Mouse (Mus musculus) layer of hippocampus, adult 9-10 months (tissue): ENCODE data around the gene Hip1r.

Experiments
- DNase-seq: peaks from one replicate; pipeline ENCODE4 v3.0.0; 2022; ENCODE audit warnings: low spot score

Hip1r gene

DNA sequence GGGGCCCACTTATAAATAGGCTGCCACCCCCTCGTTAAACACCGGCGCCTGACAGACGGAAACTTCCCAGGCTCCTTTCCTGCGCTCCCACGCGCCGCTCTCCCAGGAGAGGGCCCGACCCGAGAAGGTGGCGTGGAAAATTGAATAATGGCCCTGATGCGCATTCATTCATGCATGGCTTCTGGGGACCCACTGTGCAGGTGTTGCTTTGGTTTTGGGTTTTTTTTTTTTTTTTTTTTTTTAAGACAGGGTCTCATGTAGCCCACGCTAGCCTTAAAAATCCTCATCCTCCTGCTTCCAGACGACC lies 704 bp downstream of the Hip1r start:
- no peak for DNase-seq

- DNase-seq, result no peak
Measured at GRCm38 (mm10) chr5:123974616-123975111, 1.2 kb downstream of the Hip1r start.

- no peak for DNase-seq
Measured at GRCm38 (mm10) chr5:123975668-123976180, 2.3 kb downstream of the Hip1r start.

DNA sequence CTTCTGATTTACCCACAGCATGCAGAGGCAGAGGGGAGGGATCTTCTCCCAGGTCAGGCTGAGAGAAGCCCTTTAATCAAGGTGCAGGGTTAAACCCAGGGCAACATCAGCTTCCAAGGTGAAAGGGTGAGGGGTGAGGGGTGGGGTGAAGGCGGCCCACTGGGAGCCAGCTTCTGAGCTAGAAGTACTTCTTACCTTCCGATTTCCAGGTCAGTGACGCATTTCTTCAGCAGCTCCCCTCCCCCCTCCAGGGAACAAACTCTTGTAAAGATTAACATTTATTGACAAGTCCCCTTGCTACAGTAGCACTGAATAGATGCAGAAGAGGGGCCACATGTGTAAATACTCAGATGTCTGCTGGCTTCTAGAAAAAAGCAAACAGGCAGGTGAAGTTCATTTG lies 3.8 kb downstream of the Hip1r start:
- no peak for DNase-seq

GRCm38 (mm10) chr5:123978131-123978530 lies 4.7 kb downstream of the Hip1r start:
- DNase-seq, result no peak

- DNase-seq, result no peak
Measured at GRCm38 (mm10) chr5:123979221-123979979, 6.0 kb downstream of the Hip1r start.

DNA sequence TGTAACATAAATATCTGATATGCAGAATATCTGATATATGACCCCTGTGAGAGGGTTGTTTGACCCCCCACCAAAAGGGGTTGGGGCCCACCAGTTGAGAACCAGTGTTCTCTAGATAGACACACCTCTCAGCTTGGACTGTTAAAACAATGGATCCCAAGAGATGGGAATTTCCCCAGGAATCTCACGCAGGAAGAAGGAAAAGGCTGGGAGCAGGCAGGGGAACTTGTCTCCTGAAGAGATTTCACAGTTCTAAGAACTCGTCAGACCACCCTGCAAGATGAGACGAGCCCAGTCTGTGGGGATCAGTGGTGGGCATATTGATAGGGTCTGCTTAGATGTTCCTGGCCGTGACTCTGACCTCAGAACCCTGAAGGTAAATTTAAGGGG lies 6.5 kb downstream of the Hip1r start:
- no peak for DNase-seq

- no peak for DNase-seq
Measured at GRCm38 (mm10) chr5:123980521-123981249, 7.3 kb downstream of the Hip1r start.

DNA sequence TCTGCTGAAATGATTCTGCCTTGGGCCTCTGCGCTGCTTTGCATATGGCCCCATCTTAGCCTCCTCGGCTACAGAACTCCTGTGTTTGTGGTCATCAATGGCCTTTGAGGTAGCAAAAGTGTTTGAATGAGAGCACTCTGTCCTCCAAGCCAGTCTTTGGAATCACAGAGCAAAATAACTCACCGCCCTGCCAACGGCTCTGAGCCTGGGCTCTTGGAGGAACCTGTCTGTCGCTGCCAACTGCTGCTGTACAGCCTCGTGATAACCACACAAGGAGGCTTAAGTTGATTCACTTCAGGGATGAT lies 7.8 kb downstream of the Hip1r start:
- DNase-seq, result no peak

- no peak for DNase-seq
Measured at GRCm38 (mm10) chr5:123982838-123983237, 9.4 kb downstream of the Hip1r start.

DNA sequence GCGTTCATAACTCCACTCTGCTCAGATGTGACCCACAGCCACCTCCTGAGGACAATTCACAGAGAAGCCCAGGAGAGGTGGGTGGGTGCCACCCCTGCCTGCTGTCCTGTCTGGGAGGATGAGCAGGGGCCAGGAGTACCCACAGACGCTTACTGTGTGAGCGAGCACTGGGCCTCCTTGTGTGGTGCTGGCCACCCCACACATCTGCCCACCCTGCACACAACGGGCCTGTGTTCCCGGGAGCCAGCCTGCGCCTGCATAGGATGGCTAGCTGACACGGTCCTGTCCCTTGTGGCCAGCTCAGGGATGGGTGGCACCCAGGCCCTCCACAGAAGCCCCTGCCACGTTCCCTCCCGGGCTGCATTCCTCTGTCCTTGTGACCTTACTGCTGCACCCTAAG lies 12.0 kb downstream of the Hip1r start:
- no peak for DNase-seq

DNA sequence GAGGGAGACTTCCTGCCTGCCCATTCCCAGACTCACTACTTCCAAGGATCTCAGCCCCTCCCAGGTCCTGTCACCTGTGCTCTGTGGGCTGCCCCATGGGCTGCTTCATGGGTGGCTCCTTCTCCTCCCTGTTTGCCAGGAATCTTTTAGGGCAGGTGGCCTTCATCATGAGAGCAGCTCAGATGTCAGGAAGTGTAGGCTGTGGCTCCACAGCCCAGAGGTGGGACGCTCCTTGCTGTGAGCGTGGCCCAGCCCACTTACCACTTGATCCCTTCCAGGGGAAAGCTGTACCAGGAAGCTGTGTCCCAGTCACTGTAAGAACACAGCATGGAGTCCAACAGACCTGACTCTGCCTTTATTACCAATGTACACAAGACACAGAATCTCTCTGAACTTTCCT lies 13.5 kb downstream of the Hip1r start:
- no peak for DNase-seq

DNA sequence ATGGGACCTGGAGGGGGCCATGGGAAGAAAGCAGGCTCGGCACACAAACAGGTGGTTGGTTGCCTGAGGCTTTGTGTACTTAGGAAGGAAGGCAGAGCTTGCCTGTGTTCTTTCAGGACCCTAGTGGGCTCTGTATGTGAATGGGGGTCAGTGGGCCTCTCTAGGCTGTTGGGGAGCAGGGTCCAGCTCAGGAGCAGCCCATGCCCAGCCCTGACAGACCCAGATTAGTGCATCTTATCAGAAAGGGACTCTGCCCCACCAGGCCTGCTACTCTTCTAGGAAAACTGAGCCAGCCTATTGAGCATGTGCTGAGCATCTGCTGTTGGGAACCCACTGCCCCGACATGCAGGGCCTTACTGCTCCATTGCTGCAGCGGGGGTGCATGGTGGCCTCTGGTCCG lies 14.1 kb downstream of the Hip1r start:
- no peak for DNase-seq

DNA sequence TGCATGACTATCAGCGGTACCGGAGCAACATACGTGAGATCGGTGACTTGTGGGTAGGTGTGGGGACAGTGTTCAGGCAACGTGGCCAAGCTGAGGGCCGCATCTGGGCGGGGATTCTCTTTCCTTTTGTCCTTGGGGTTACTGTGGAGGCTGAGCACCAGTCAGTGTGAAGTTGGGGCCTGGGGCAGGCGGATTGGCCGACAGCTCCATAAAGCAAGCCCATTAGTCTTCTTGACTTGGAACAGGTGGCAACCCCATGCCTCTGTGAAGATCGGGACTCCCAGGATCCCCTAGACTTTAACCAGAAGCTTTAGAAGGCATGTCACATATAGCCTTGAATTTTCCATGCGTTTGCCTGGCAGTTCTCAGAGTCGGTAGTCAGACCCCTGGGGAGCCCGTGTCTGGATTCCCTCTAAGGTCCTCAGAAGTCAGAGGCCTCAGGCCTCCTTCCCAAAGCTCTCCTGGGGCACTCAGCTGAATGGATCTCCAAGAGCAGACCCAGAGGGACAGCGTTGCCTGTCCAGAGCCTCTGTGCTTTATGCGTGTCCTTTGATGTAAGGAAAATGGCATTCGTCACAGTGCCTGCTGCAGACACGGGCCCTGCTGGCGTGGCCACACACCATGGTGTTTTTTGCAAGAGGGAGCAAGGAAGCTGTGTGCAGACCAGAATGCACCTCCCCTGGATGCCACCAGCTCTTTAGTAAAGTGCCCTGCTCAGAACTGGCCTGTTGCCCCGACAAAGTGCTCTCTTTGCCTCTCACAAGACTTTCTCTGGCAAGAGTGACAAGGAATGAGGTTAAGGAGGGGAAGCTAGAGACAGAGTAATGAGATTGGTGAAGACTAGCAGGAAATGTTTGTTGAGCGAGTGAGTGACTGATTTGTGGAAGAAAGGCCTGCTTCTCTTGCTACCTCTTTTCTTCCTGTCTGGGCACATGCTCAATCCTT lies 16.8 kb downstream of the Hip1r start:
- DNase-seq, result no peak

DNA sequence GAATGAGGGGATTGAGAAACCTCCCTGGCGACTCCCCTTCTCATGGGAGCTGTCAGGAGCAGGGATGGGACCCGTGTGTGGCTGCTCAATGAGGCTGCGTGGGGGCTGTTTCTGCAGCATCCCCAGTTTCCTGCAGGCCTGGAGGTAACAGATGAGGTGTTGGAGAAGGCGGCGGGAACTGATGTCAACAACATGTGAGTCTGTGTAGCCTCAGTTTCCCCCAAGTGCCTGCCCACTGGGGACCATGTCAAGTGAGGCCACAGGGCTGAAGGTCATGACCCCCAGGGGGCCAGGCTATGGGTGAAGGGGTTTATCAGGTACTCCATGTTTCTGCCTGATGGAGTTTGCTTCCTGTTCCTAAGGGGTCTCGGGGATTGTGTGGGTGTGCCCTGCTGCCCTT lies 17.9 kb downstream of the Hip1r start:
- no peak for DNase-seq

GRCm38 (mm10) chr5:123992193-123992637 lies 18.8 kb downstream of the Hip1r start:
- DNase-seq, result no peak

DNA sequence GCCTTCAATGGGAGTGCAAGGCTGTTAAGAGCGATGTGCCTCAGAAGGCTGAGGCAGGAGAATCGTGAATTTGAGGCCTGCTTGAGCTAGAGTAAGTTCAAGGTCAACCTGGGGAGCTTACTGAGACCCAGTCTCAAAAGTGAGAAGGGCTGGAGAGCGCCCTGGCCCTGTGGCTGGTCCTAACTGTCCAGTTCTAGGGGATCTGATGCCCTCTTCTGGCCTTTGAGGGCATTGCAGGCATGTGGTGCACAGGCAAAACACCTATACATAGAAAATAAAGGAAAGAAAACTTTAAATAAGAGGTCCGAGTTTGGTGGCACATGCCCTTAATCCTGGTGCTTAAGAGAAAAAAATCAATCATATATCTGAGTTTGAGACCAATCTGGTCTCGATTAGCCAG lies 19.4 kb downstream of the Hip1r start:
- DNase-seq, result peak; percentile 88

DNA sequence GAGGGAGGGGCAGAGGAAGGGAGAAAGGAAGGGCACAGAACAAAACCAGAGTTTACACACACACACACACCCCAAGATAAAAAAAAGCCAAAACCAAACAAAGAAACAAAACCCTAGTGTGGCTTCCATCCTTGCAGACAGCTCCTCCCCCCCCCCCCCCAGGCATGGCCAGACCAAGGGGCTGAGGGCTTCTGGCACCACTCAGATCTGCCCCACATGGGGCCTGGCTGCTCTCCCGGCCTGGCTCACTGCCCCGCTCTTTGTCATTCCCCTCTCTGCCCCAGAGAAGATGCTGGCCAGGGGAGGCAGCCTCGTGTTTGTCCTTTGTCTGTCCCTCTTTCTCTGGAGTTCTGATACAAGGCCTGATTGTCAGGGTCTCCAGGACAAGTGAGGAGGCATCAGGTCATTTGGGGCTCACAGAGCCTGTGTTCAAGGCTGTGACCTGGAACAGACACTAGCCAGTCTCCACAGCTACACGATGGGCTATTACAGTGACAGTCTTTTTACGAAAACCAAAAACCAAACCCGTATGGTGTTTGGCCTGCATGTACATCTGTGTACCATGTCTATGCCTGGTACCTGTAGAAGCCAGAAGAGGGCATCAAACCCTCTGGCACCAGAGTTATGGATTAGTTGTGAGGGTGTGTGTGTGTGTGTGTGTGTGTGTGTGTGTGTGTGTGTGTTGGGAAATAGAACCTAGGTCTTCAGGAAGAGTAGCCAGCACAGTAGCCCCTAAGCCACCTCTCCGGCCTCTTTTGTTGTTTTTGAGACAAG lies 20.0 kb downstream of the Hip1r start:
- DNase-seq, result peak; percentile 55

GRCm38 (mm10) chr5:123994468-123994867 lies 21.0 kb downstream of the Hip1r start:
- no peak for DNase-seq

DNA sequence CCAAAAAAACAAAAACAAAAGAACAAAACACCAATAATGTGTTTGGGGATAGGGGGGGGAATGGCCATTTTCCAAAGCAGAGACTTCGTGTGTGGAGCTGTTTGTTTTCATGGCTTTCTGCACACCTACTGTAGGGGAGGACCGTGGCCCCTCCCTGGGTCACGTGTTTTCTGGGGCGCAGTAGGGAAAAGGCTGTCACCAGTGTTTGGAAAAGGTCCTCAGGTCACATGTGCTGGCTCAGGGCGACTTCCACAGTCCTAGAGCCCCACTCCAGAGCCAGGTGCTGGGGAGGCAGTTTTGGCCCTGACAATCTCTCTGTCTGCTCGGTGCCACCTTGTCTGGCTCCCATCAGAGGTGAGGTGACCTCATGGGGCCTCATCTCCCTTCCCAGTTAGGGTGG lies 22.0 kb downstream of the Hip1r start:
- no peak for DNase-seq

DNA sequence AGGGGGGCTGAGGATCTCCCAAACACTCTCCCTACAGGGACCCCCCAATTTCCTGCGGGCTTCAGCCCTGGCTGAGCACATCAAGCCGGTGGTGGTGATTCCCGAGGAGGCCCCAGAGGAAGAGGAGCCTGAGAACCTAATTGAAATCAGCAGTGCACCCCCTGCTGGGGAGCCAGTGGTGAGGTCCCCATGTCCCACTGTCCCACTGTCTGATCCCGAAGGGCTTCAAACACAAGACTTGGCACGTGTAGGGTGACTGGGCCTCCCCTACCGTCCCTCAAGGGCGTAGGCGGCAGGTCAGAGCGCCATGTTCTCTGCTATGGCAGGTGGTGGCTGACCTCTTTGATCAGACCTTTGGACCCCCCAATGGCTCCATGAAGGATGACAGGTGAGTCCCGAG lies 22.8 kb downstream of the Hip1r start:
- DNase-seq, result no peak

- no peak for DNase-seq
Measured at GRCm38 (mm10) chr5:123996695-123997094, 23.3 kb downstream of the Hip1r start.
